Mouse (Mus musculus) heart, adult 2 months (tissue): ENCODE measurements around the gene Kcnn4.

Experiments
- CTCF ChIP-seq: fragments of 200-600 bp; IDR thresholded peaks from 2 replicates; pipeline ENCODE4 v1.8.1; 2022; ENCODE audit warnings: antibody characterized with exemption, mild to moderate bottlenecking, moderate library complexity
- EP300 ChIP-seq: fragments of 200-500 bp; IDR thresholded peaks from 2 replicates; pipeline ENCODE4 v1.6.1; 2011; ENCODE audit warnings: low read depth, low read length, control low read depth; ENCODE audit not compliant: insufficient read depth

GRCm38 (mm10) chr7:24400082-24400452 is 30.0 kb downstream of the Kcnn4 start:
- TF ChIP-seq CTCF, result no peak
- TF ChIP-seq EP300, result no peak
